Mouse (Mus musculus) kidney, adult 11 months (tissue): Measurements from ENCODE around the gene Wdr45b.
"Not testable (repeated sequence)": the region's sequence is repeated elsewhere in the genome, so short reads cannot be mapped to it uniquely, and the experiment has no call there.

Source experiments
- DNase-seq: peaks from one replicate; pipeline ENCODE4 v3.0.0; 2022

Wdr45b gene

GRCm38 (mm10) chr11:121354091-121354707 lies at the start of gene Wdr45b:
Wdr45b (minus strand) TSS chr11:121354445.
- DNase-seq, result peak; percentile 96

GRCm38 (mm10) chr11:121392405-121392804 lies 38.2 kb upstream of the Wdr45b start:
- DNase-seq, result no peak

GRCm38 (mm10) chr11:121390793-121391192 lies 36.5 kb upstream of the Wdr45b start:
- DNase-seq, result no peak

GRCm38 (mm10) chr11:121388554-121388945 lies 34.3 kb upstream of the Wdr45b start:
- no peak for DNase-seq

GRCm38 (mm10) chr11:121387750-121388553 lies 33.7 kb upstream of the Wdr45b start, which contains the start of gene Rab40b:
Rab40b (minus strand) TSS chr11:121388251.
- DNase-seq, result peak; percentile 97

- no peak for DNase-seq
Measured at GRCm38 (mm10) chr11:121380294-121380693, 26.0 kb upstream of the Wdr45b start.

GRCm38 (mm10) chr11:121378644-121379043 lies 24.4 kb upstream of the Wdr45b start:
- DNase-seq, result no peak

GRCm38 (mm10) chr11:121373305-121373704 lies 19.1 kb upstream of the Wdr45b start:
- no peak for DNase-seq

- DNase-seq, result no peak
Measured at GRCm38 (mm10) chr11:121370337-121370994, 16.2 kb upstream of the Wdr45b start.

- no peak for DNase-seq
Measured at GRCm38 (mm10) chr11:121369622-121370021, 15.4 kb upstream of the Wdr45b start.

- no peak for DNase-seq
Measured at GRCm38 (mm10) chr11:121368731-121369130, 14.5 kb upstream of the Wdr45b start.

- DNase-seq, result no peak
Measured at GRCm38 (mm10) chr11:121367170-121367707, 13.0 kb upstream of the Wdr45b start.

- DNase-seq, result no peak
Measured at GRCm38 (mm10) chr11:121362212-121362611, 8.0 kb upstream of the Wdr45b start.

GRCm38 (mm10) chr11:121353326-121354090 lies 737 bp downstream of the Wdr45b start:
- peak; percentile 21 for DNase-seq

GRCm38 (mm10) chr11:121348727-121349126 lies 5.5 kb downstream of the Wdr45b start:
- not testable (repeated sequence) for DNase-seq

GRCm38 (mm10) chr11:121348166-121348565 lies 6.1 kb downstream of the Wdr45b start:
- DNase-seq, result no peak

GRCm38 (mm10) chr11:121347036-121347435 lies 7.2 kb downstream of the Wdr45b start:
- DNase-seq, result no peak

- not testable (repeated sequence) for DNase-seq
Measured at GRCm38 (mm10) chr11:121342423-121342822, 11.8 kb downstream of the Wdr45b start.

- no peak for DNase-seq
Measured at GRCm38 (mm10) chr11:121340287-121340686, 14.0 kb downstream of the Wdr45b start.

GRCm38 (mm10) chr11:121339647-121340046 lies 14.6 kb downstream of the Wdr45b start:
- no peak for DNase-seq

GRCm38 (mm10) chr11:121331641-121332040 lies 22.6 kb downstream of the Wdr45b start:
- no peak for DNase-seq

GRCm38 (mm10) chr11:121328619-121329018 lies 25.6 kb downstream of the Wdr45b start:
- DNase-seq, result no peak

- DNase-seq, result no peak
Measured at GRCm38 (mm10) chr11:121328206-121328605, 26.0 kb downstream of the Wdr45b start.
